Mouse (Mus musculus): ENCODE measurements around the gene Tor1aip1.

- TF ChIP-seq CTCF (IDR thresholded peaks at IDR 0.05 in 2 of 3, conservative IDR thresholded peaks at IDR 0.05 in 1 of 3; ENCODE audit: control insufficient read depth in 1 of 3, insufficient read depth in 1 of 3, low read depth in 2 of 3, low read length in 3 of 3, poor library complexity in 1 of 3, severe bottlenecking in 1 of 3): no peak
- no peak for TF ChIP-seq POLR2A (IDR thresholded peaks at IDR 0.05; ENCODE audit: control insufficient read depth in 1 of 2, insufficient read depth in 1 of 2, low read depth in 1 of 2, low read length in 2 of 2, poor library complexity in 1 of 2)
- no peak for TF ChIP-seq MEF2A (IDR thresholded peaks at IDR 0.05; ENCODE audit: extremely low read depth, insufficient replicate concordance, low read depth, low read length, poor library complexity, severe bottlenecking)
These were observed 32.9 kb downstream of the Tor1aip1 start for GRCm38 (mm10) chr1:156003201-156003935.
